Mouse (Mus musculus) lung, adult 18-20 months (tissue): Measurements from ENCODE around the gene Per2.
"Not testable (repeated sequence)": the region's sequence is repeated elsewhere in the genome, so short reads cannot be mapped to it uniquely, and the experiment has no call there.

Experiments
- DNase-seq, 2 experiments: peaks; one replicate each; pipeline ENCODE4 v3.0.0; 2022; ENCODE audit warnings: mixed read lengths in 2 of 2

The Per2 gene

GRCm38 (mm10) chr1:91459059-91459809 is at the start of gene Per2:
Gene Per2 (minus strand): TSS chr1:91459324.
- DNase-seq = peak; percentile 99

GRCm38 (mm10) chr1:91504615-91505014 is 45.5 kb upstream of the Per2 start:
- DNase-seq = no peak

GRCm38 (mm10) chr1:91498579-91498978 is 39.5 kb upstream of the Per2 start:
- DNase-seq = no peak

GRCm38 (mm10) chr1:91495321-91495720 is 36.2 kb upstream of the Per2 start:
- DNase-seq = no peak

- DNase-seq = peak; percentile 93 to 96
These were observed 35.5 kb upstream of the Per2 start, which contains the start of gene Traf3ip1 for GRCm38 (mm10) chr1:91494457-91495140. Gene Traf3ip1 (plus strand): TSS chr1:91494647.

GRCm38 (mm10) chr1:91493938-91494337 is 34.8 kb upstream of the Per2 start:
- no peak for DNase-seq

- DNase-seq = no peak
These were observed 33.6 kb upstream of the Per2 start for GRCm38 (mm10) chr1:91492740-91493139.

GRCm38 (mm10) chr1:91490322-91490721 is 31.2 kb upstream of the Per2 start:
- DNase-seq = peak; percentile 28 to 63

- DNase-seq = no peak
These were observed 27.0 kb upstream of the Per2 start for GRCm38 (mm10) chr1:91486165-91486564.

- no peak for DNase-seq
These were observed 26.3 kb upstream of the Per2 start for GRCm38 (mm10) chr1:91485422-91485821.

- DNase-seq = no peak
These were observed 24.9 kb upstream of the Per2 start for GRCm38 (mm10) chr1:91484011-91484346.

GRCm38 (mm10) chr1:91483304-91484010 is 24.3 kb upstream of the Per2 start:
- peak; percentile 80 to 87 for DNase-seq

GRCm38 (mm10) chr1:91482616-91483211 is 23.6 kb upstream of the Per2 start:
- DNase-seq = no peak

- DNase-seq = no peak
These were observed 19.8 kb upstream of the Per2 start for GRCm38 (mm10) chr1:91478958-91479357.

- DNase-seq = not testable (repeated sequence)
These were observed 19.0 kb upstream of the Per2 start for GRCm38 (mm10) chr1:91478145-91478544.

GRCm38 (mm10) chr1:91469888-91470419 is 10.8 kb upstream of the Per2 start:
- no peak for DNase-seq

GRCm38 (mm10) chr1:91466186-91466585 is 7.1 kb upstream of the Per2 start:
- no peak for DNase-seq

GRCm38 (mm10) chr1:91465244-91465643 is 6.1 kb upstream of the Per2 start:
- DNase-seq = peak; percentile 59 to 74

- no peak for DNase-seq
These were observed 5.3 kb upstream of the Per2 start for GRCm38 (mm10) chr1:91464436-91464835.

GRCm38 (mm10) chr1:91463336-91463995 is 4.3 kb upstream of the Per2 start:
- no peak for DNase-seq

- DNase-seq = peak in 1 of 2 experiments; percentile 55
These were observed 1.4 kb upstream of the Per2 start for GRCm38 (mm10) chr1:91460564-91460963.

- no peak for DNase-seq
These were observed 945 bp upstream of the Per2 start for GRCm38 (mm10) chr1:91460069-91460468.
